Mouse (Mus musculus) E14TG2a.4 (cell line): ENCODE data around the gene Ldhc.

Experiments
- CTCF ChIP-seq: conservative IDR thresholded peaks from 2 replicates; pipeline ENCODE4 v1.5.1; 2014; ENCODE audit warnings: low read length
- POU5F1 ChIP-seq: IDR thresholded peaks from 2 replicates; pipeline ENCODE4 v1.6.1; 2014; ENCODE audit warnings: low read length, borderline replicate concordance

DNA sequence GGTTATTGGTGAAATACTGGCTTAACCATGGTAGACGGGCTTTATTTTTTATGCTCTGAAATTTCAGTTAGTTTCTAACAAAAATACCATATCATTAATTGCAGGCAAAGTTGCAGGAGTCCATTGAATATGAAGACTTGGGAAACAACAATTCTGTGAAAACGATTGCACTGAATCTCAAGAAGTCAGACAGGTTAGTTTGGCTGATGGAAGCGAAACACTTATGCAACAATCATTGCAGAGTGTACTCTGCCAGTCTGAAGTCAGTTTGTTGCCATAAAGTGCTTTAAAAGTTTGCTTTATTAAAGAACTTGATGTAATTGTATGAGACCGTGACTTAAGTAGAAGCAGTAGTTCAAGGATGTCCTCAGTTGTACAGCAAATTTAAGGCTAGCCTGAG, 47.0 kb upstream of the Ldhc start:
- TF ChIP-seq CTCF (no peak), POU5F1 (no peak)
